Mouse (Mus musculus) MEL (cell line): ENCODE data around the gene Aldh6a1. TPM values are rescaled to one million over a fixed set of nuclear protein-coding genes. Genes with fewer than 3 reads are reported as not detected.

Source experiments
- DNase-seq: peaks from one replicate; pipeline ENCODE4 v3.0.0; 2011; ENCODE audit warnings: low read depth, low spot score
- H3K27ac ChIP-seq: 2 replicates; pipeline ENCODE4 v1.5.1; 2012; ENCODE audit warnings: low read depth, mild to moderate bottlenecking, control low read depth, low read length, moderate library complexity; ENCODE audit not compliant: control insufficient read depth
- H3K27me3 ChIP-seq, 2 experiments: fragments of 150-350 bp in 1 of 2; sonication (generic) in 1 of 2; 2 replicates each; pipeline ENCODE4 v1.6.1; 2012; ENCODE audit warnings: low read length in 2 of 2, mild to moderate bottlenecking in 2 of 2, improper control_type of control experiment in 1 of 2, moderate library complexity in 1 of 2; ENCODE audit not compliant: insufficient read depth in 2 of 2, control insufficient read depth in 1 of 2
- H3K36me3 ChIP-seq, 2 experiments: 2 replicates each; pipeline ENCODE4 v1.6.1; 2012 to 2014; ENCODE audit warnings: low read length in 2 of 2, improper control_type of control experiment in 1 of 2, inconsistent platforms in 1 of 2, mild to moderate bottlenecking in 1 of 2; ENCODE audit not compliant: insufficient read depth in 2 of 2, control insufficient read depth in 1 of 2
- H3K4me1 ChIP-seq, 2 experiments: fragments of 150-350 bp in 1 of 2; sonication (generic) in 1 of 2; 2 replicates each; pipeline ENCODE4 v1.6.1; 2012; ENCODE audit warnings: low read length in 2 of 2, improper control_type of control experiment in 1 of 2, mild to moderate bottlenecking in 1 of 2; ENCODE audit not compliant: insufficient read depth in 2 of 2, control insufficient read depth in 1 of 2
- H3K4me3 ChIP-seq, 2 experiments: fragments of 150-350 bp in 1 of 2; sonication (generic) in 1 of 2; 2 replicates each; pipeline ENCODE4 v1.5.1; 2012; ENCODE audit warnings: low read depth in 2 of 2, low read length in 2 of 2, mild to moderate bottlenecking in 2 of 2, moderate library complexity in 2 of 2, control low read depth in 1 of 2, improper control_type of control experiment in 1 of 2; ENCODE audit not compliant: control insufficient read depth in 1 of 2, insufficient read depth in 1 of 2
- H3K79me2 ChIP-seq: 2 replicates; pipeline ENCODE4 v1.6.1; 2012; ENCODE audit warnings: mild to moderate bottlenecking, low read length, moderate library complexity; ENCODE audit not compliant: control insufficient read depth, poor library complexity, insufficient read depth
- H3K9ac ChIP-seq: 2 replicates; pipeline ENCODE4 v1.6.1; 2012; ENCODE audit warnings: low read depth, mild to moderate bottlenecking, control low read depth, low read length, moderate library complexity; ENCODE audit not compliant: control insufficient read depth, poor library complexity, severe bottlenecking
- H3K9me3 ChIP-seq: fragments of 150-350 bp; sonication (generic); replicated peaks from 2 replicates; pipeline ENCODE4 v1.6.1; 2012; ENCODE audit warnings: mild to moderate bottlenecking, low read length, improper control_type of control experiment, moderate library complexity; ENCODE audit not compliant: insufficient read depth
- ELF1 ChIP-seq: IDR thresholded peaks from 2 replicates; pipeline ENCODE4 v1.6.1; 2014; ENCODE audit warnings: low read depth, mild to moderate bottlenecking, inconsistent platforms, low read length, improper control_type of control experiment, moderate library complexity
- ETS1 ChIP-seq: IDR thresholded peaks from 2 replicates; pipeline ENCODE4 v1.6.1; 2012; ENCODE audit warnings: low read depth, mild to moderate bottlenecking, inconsistent platforms, low read length, improper control_type of control experiment, moderate library complexity
- GATA1 ChIP-seq: IDR thresholded peaks from 2 replicates; pipeline ENCODE4 v1.6.1; 2011; ENCODE audit warnings: low read depth, low read length, improper control_type of control experiment
- KAT2A ChIP-seq: conservative IDR thresholded peaks from 2 replicates; pipeline ENCODE4 v1.6.1; 2012; ENCODE audit warnings: low read depth, low read length, improper control_type of control experiment, inconsistent platforms
- MAFK ChIP-seq: IDR thresholded peaks from 2 replicates; pipeline ENCODE4 v1.6.1; 2011; ENCODE audit warnings: low read depth, mild to moderate bottlenecking, low read length, improper control_type of control experiment, borderline replicate concordance
- MAX ChIP-seq: IDR thresholded peaks from 2 replicates; pipeline ENCODE4 v1.6.1; 2011; ENCODE audit warnings: low read length, improper control_type of control experiment
- NELFE ChIP-seq: IDR thresholded peaks from 2 replicates; pipeline ENCODE4 v1.6.1; 2011; ENCODE audit warnings: low read depth, low read length, improper control_type of control experiment
- NRF1 ChIP-seq: IDR thresholded peaks from 2 replicates; pipeline ENCODE4 v1.6.1; 2014; ENCODE audit warnings: low read depth, mild to moderate bottlenecking, inconsistent platforms, low read length, improper control_type of control experiment, moderate library complexity; ENCODE audit not compliant: poor library complexity, insufficient read depth, severe bottlenecking
- POLR2AphosphoS5 ChIP-seq: IDR thresholded peaks from 2 replicates; pipeline ENCODE4 v1.6.1; 2012; ENCODE audit warnings: low read depth, borderline replicate concordance, mild to moderate bottlenecking, inconsistent platforms, low read length, moderate library complexity, mixed read lengths
- SMC3 ChIP-seq: IDR thresholded peaks from 2 replicates; pipeline ENCODE4 v1.6.1; 2011; ENCODE audit warnings: low read depth, low read length, improper control_type of control experiment
- TBP ChIP-seq: IDR thresholded peaks from 2 replicates; pipeline ENCODE4 v1.8.0; 2011; ENCODE audit warnings: low read depth, low read length, improper control_type of control experiment
- UBTF ChIP-seq: IDR thresholded peaks from 2 replicates; pipeline ENCODE4 v1.6.1; 2012; ENCODE audit warnings: low read depth, mild to moderate bottlenecking, inconsistent platforms, low read length, improper control_type of control experiment, moderate library complexity, borderline replicate concordance; ENCODE audit not compliant: insufficient read depth
- USF1 ChIP-seq: IDR thresholded peaks from 2 replicates; pipeline ENCODE4 v1.6.1; 2014; ENCODE audit warnings: low read depth, mild to moderate bottlenecking, inconsistent platforms, low read length, improper control_type of control experiment, moderate library complexity
- USF2 ChIP-seq, 2 experiments: IDR thresholded peaks; 2 replicates each; pipeline ENCODE4 v1.6.1; 2011 to 2012; ENCODE audit warnings: improper control_type of control experiment in 2 of 2, low read length in 2 of 2, borderline replicate concordance in 1 of 2, inconsistent platforms in 1 of 2, low read depth in 1 of 2, mild to moderate bottlenecking in 1 of 2; ENCODE audit not compliant: insufficient read depth in 1 of 2
- ZC3H11A ChIP-seq: IDR thresholded peaks from 2 replicates; pipeline ENCODE4 v1.6.1; 2012; ENCODE audit warnings: low read depth, mild to moderate bottlenecking, inconsistent platforms, low read length, improper control_type of control experiment
- polyA plus RNA-seq, 2 experiments: library from polyadenylated mRNA; stranded (reverse) in 1 of 2; unstranded in 1 of 2; fragments of >175 nt in 1 of 2; fragments of >200 nt in 1 of 2; gene quantifications; 2 replicates each; pipeline versions ENCODE4 v1.2.1 to v1.2.4; 2012; ENCODE audit warnings: low replicate concordance in 2 of 2, low read depth in 1 of 2; ENCODE audit not compliant: insufficient read length in 2 of 2, insufficient read depth in 1 of 2, missing spikeins in 1 of 2
- total RNA-seq: library from RNA; depleted of rRNA; stranded (reverse); fragments of 300-350 nt; gene quantifications from 2 replicates; pipeline ENCODE4 v1.2.3, GENCODE M21; 2012

Gene Aldh6a1
- total and polyA plus RNA-seq, 3 experiments = 1.4 to 2.9 TPM; not detected in 1

DNA sequence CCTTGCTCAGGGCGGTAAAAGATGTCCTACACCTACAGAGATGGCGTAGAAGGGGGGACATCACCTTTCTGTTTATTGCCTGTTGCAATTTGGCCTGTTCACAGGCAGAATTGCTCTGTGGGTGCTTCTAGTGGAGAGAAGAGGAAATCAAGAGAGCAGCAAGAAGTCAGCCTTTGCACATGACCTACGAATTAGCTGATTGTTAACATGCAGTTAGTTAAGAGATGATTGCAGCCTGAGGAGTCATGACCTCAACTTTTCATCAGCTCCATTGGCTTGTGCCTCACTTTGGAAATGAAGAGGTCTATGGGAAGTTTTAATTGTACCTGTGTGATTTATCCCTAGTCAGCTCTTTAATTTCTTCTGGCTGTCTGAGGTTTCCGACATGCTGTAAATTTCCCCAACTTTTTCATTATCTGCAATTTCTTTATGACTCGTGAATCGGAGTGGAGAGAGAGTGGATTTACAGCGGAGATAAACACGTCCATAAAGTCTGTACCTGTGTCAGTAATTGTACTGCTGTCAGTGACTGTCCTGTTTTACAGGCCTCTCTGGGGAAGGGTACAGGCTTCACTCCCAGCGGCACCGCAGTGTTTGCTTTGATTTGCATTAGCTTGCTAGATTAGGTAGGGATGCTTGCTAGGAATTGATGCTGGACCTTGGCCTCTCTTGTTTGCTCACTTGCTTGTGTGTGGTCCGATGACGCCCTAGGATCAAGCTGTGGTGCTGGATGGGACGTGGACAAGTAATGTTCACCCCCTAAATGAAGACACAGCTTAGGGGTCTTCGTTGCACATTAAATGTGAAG lies 32.2 kb upstream of the Aldh6a1 start:
- H3K4me1 ChIP-seq = no peaks in the 10 kb centered on the region
- no peak for TF ChIP-seq ETS1
- TF ChIP-seq GATA1 = no peak
- TF ChIP-seq USF2 (IDR thresholded peaks at IDR 0.05; ENCODE audit: borderline replicate concordance in 1 of 2, insufficient read depth in 1 of 2, low read depth in 1 of 2, low read length in 2 of 2) = no peak
- no peak for TF ChIP-seq UBTF
- no peak for TF ChIP-seq MAX
- TF ChIP-seq USF1 = no peak
- TF ChIP-seq NRF1 = no peak
- TF ChIP-seq POLR2AphosphoS5 = no peak
- no peak for TF ChIP-seq MAFK
- no peak for TF ChIP-seq KAT2A
- TF ChIP-seq SMC3 = no peak
- no peak for TF ChIP-seq ZC3H11A
- no peak overlapping the region for H3K4me3 ChIP-seq
- no peak overlapping the region for H3K9ac ChIP-seq
- no peak for DNase-seq
- H3K79me2 ChIP-seq = no peaks in the 10 kb centered on the region
- H3K9me3 ChIP-seq = no peaks in the 10 kb centered on the region
- H3K27ac ChIP-seq = no peak overlapping the region
- no peaks in the 10 kb centered on the region for H3K27me3 ChIP-seq
- peaks cover 0 to 5% of the 10 kb centered on the region in 2 experiments; a peak in 3 of 4 replicates for H3K36me3 ChIP-seq

GRCm38 (mm10) chr12:84481251-84481650 lies 30.4 kb upstream of the Aldh6a1 start:
- Histone ChIP-seq H3K36me3 (no peaks in the 10 kb centered on the region; a peak in 1 of 4 replicates), H3K4me3 (no peak overlapping the region), H3K9ac (no peak overlapping the region), H3K27me3 (no peaks in the 10 kb centered on the region), H3K79me2 (no peaks in the 10 kb centered on the region), H3K9me3 (no peaks in the 10 kb centered on the region), H3K27ac (no peak overlapping the region), H3K4me1 (no peaks in the 10 kb centered on the region)
- no peak for TF ChIP-seq ELF1
- no peak for TF ChIP-seq NELFE
- TF ChIP-seq TBP = no peak
- TF ChIP-seq KAT2A = no peak
- no peak for DNase-seq
